Mouse (Mus musculus): Measurements from ENCODE around the gene Tbck.

DNA sequence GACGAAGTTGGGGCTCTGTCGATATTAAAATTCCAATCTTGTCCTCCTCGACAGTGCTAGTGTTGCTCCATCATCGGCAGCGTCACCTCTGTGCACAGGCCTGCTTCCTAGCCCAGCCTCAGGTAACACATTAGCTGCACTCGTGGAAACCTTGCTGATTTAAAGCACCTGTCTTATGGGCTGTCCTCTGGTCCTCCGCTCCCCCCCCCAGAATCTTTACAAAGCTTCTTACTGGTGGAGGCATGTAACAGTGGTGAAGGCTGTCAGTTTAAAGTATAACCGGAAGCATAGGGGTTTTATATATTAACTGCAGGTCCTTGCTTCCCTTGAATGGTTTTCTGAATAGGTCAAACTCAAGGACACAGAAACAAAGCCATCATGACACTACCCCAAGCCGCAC, 199.3 kb downstream of the Tbck start:
- TF ChIP-seq POLR2A (IDR thresholded peaks at IDR 0.05; ENCODE audit: low read depth, low read length) (no peak), CTCF (IDR thresholded peaks at IDR 0.05; ENCODE audit: borderline replicate concordance, insufficient read depth, low read length) (no peak)

Data from embryonic fibroblast, embryonic 13.5 days (primary cell).